Mouse (Mus musculus): ENCODE results near the gene Rsph1. TPM values are rescaled to one million over a fixed set of nuclear protein-coding genes. Genes with fewer than 3 reads are reported as not detected.

Gene Rsph1
- polyA plus RNA-seq, 1 experiment from 2014 or later = 1.7 TPM

DNA sequence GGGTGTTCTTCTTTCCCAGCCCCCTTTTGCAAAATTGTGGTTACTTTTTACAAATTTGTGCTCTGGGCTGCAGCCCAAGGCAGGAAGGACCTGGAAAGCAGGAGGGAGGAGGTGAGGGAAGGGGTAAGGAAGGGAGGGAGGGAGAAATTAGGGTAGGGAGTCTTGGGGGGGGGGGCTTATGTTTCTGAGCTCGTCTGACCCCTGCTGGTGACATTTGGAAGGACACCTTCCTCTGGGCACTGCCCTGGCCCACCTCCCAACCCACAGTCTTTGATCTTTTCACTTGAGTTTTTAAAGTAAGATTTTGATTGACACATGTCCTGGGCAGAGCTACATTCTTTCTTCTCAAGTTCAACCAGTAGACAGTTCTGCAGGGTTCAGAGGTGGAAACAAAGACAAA, 34.4 kb downstream of the Rsph1 start:
- Histone ChIP-seq H3K4me2 (no peak overlapping the region), H3K27ac (ENCODE audit: low read depth, low read length) (no peak overlapping the region), H3K36me3 (ENCODE audit: control insufficient read depth, insufficient read depth, low read length) (no peaks in the 10 kb centered on the region), H3K9ac (ENCODE audit: low read depth, low read length) (no peak overlapping the region), H3K9me3 (replicated peaks; ENCODE audit: control insufficient read depth, low read length) (no peaks in the 10 kb centered on the region), H3K27me3 (ENCODE audit: control insufficient read depth, insufficient read depth, low read length) (no peaks in the 10 kb centered on the region), H3K4me1 (ENCODE audit: control insufficient read depth, insufficient read depth, low read length) (no peaks in the 10 kb centered on the region; the same call in 1 of the 2 replicates), H3K4me3 (ENCODE audit: low read depth, low read length) (no peak overlapping the region)
- no peak for ATAC-seq (replicated peaks; ENCODE audit: insufficient number of reproducible peaks, low FRiP score, low TSS enrichment)
- 0% methylated on average over 1 of the region's 1 CpGs for WGBS (ENCODE audit: insufficient replicate concordance)

DNA sequence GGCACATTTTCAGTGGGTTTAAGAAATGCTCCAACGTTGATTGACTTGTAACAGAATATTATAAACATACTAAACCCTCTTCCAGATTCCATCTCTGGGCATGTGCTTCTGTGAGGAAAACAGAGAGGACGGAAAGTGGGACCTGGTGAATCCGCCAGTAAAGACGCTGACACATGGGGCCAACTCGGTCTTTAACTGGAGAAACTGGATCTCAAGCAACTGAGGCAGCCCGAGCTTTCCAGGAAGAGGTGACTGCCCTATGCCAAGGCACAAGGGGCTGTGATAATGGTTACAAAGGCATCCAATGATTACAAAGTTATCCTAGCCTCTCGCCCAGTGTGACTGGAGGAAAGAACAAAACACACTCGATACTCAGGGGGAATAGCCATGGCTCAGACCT, 36.0 kb downstream of the Rsph1 start:
- no peak overlapping the region for H3K27ac ChIP-seq (ENCODE audit: low read depth, low read length)
- no peaks in the 10 kb centered on the region for H3K36me3 ChIP-seq (ENCODE audit: control insufficient read depth, insufficient read depth, low read length)
- H3K4me2 ChIP-seq = no peak overlapping the region
- ATAC-seq (replicated peaks; ENCODE audit: insufficient number of reproducible peaks, low FRiP score, low TSS enrichment) = no peak
- no peaks in the 10 kb centered on the region for H3K27me3 ChIP-seq (ENCODE audit: control insufficient read depth, insufficient read depth, low read length)
- 79% methylated on average over 8 of the region's 8 CpGs for WGBS (ENCODE audit: insufficient replicate concordance)
- no peaks in the 10 kb centered on the region; the same call in 1 of the 2 replicates for H3K4me1 ChIP-seq (ENCODE audit: control insufficient read depth, insufficient read depth, low read length)
- H3K9ac ChIP-seq (ENCODE audit: low read depth, low read length) = no peak overlapping the region
- H3K4me3 ChIP-seq (ENCODE audit: low read depth, low read length) = no peak overlapping the region
- H3K9me3 ChIP-seq (replicated peaks; ENCODE audit: control insufficient read depth, low read length) = no peaks in the 10 kb centered on the region

DNA sequence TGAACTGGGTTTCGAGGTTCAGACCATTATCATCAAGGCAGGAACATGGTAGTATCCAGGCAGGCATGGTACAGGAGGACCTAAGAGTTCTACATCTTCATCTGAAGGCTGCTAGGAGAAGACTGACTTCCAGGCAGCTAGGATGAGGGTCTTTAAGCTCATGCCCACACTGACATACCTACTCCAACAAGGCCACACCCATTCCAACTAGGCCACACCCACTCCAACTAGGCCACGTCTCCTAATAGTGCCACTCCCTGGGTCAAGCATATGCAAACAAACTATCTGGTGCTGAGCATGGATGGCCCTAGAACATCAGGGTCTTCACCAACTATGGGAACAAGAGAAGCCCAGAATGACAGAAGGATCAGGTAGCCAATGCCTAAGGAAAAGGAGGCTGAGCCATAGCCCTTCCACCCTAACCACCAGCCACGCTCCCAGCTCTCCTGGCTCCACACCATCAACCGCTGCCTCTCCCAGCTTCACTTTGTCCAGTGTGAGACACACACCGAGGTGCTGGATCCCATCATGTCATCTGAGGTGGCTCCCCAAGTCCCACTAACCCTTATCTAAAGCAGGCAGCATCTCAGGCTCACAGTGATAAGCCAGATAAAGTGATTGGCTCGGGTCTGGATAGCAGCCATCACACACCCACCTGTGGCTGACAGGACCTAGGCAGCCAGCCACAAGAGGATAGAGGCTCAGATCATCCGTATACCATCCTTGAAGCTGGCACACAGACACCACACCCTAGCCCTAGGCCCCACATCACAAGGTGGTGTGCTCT, 38.8 kb downstream of the Rsph1 start:
- Histone ChIP-seq H3K4me3 (ENCODE audit: low read depth, low read length) (no peak overlapping the region), H3K27me3 (ENCODE audit: control insufficient read depth, insufficient read depth, low read length) (no peaks in the 10 kb centered on the region), H3K4me2 (no peak overlapping the region), H3K36me3 (ENCODE audit: control insufficient read depth, insufficient read depth, low read length) (no peaks in the 10 kb centered on the region), H3K9ac (ENCODE audit: low read depth, low read length) (no peak overlapping the region), H3K27ac (ENCODE audit: low read depth, low read length) (no peak overlapping the region), H3K9me3 (replicated peaks; ENCODE audit: control insufficient read depth, low read length) (no peaks in the 10 kb centered on the region), H3K4me1 (ENCODE audit: control insufficient read depth, insufficient read depth, low read length) (no peaks in the 10 kb centered on the region)
- WGBS (ENCODE audit: insufficient replicate concordance) = 70% methylated on average over 7 of the region's 7 CpGs
- no peak for ATAC-seq (replicated peaks; ENCODE audit: insufficient number of reproducible peaks, low FRiP score, low TSS enrichment)

DNA sequence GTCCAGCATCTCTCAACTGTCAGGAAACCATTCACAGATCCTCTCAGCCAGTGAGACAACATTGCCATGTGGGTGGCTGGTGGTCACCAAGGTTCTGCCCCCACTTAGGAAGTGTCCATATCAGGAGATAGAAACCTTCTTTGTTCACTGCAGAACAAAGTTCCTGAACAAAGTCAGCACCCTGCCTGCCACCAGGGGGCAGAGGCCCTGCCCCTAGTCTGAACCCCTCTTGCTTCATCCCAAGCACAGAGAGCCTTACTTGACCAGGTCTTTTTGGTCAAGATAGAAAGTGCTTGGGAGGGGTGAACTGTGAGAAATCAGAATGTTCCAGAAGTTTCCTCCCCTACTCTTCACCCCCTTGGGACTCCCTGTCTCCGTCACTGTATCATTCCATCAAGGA, 41.3 kb downstream of the Rsph1 start:
- no peaks in the 10 kb centered on the region for H3K9me3 ChIP-seq (replicated peaks; ENCODE audit: control insufficient read depth, low read length)
- 92% methylated on average over 1 of the region's 1 CpGs for WGBS (ENCODE audit: insufficient replicate concordance)
- no peak overlapping the region for H3K4me2 ChIP-seq
- no peak overlapping the region for H3K4me3 ChIP-seq (ENCODE audit: low read depth, low read length)
- H3K27me3 ChIP-seq (ENCODE audit: control insufficient read depth, insufficient read depth, low read length) = no peaks in the 10 kb centered on the region
- H3K36me3 ChIP-seq (ENCODE audit: control insufficient read depth, insufficient read depth, low read length) = no peaks in the 10 kb centered on the region
- H3K27ac ChIP-seq (ENCODE audit: low read depth, low read length) = no peak overlapping the region
- ATAC-seq (replicated peaks; ENCODE audit: insufficient number of reproducible peaks, low FRiP score, low TSS enrichment) = no peak
- H3K9ac ChIP-seq (ENCODE audit: low read depth, low read length) = no peak overlapping the region
- H3K4me1 ChIP-seq (ENCODE audit: control insufficient read depth, insufficient read depth, low read length) = no peaks in the 10 kb centered on the region

DNA sequence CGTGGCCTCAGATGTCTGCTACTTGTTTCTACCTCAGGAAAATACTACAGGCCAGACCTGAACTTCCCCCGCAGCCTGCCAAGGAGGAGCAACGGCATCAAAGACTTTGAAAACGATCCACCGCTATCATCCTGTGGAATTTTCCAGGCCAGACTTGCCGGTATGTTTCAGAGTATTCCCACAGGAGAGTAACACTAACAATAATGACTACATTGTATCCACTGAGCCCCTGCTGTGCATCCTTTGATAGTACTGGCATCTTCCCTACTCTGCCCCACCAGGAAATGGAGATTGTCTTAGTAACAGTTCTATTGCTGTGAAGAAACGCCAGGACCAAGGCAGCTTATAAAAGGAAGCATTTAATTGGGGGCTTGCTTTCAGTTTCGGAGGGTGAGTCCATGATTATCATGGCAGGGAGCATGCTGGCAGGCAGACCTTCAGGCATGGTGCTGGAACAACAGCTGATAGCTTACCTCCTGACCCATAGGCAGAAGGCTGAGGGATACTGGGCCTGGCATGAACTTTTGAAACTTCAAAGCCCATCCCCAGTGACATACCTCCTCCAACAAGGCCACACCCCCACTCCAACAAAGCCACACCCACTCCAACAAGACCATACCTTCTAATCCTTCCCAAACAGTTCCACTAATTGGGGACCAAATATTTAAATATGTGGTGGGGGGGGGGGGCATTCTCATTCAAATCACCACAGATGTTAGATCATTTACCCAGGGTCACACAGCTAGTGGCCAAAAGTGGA, 44.8 kb downstream of the Rsph1 start:
- WGBS (ENCODE audit: insufficient replicate concordance) = 33% methylated on average over 8 of the region's 8 CpGs

DNA sequence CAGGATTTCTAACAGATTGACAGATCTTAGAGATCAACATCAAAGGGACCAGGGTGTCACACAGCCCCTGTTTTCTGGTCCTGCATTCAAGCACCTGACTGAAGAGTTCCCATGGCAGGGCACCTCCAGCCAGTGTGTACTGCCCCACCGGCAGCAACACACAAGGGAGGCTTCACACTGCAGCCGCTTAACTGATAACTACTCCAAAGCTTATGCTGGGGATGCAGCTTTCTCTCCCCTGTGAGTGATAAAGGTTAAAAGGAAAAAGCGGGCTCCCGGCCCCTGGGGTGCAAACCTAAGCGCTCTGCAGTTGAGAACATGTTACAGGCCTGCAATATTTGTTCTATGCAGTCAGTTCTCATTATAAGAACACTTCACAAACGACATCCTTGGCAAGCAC, 45.4 kb downstream of the Rsph1 start:
- Histone ChIP-seq H3K4me1 (ENCODE audit: control insufficient read depth, insufficient read depth, low read length) (no peaks in the 10 kb centered on the region), H3K9me3 (replicated peaks; ENCODE audit: control insufficient read depth, low read length) (no peaks in the 10 kb centered on the region), H3K27ac (ENCODE audit: low read depth, low read length) (no peak overlapping the region), H3K27me3 (ENCODE audit: control insufficient read depth, insufficient read depth, low read length) (no peaks in the 10 kb centered on the region), H3K9ac (ENCODE audit: low read depth, low read length) (no peak overlapping the region), H3K4me3 (ENCODE audit: low read depth, low read length) (no peak overlapping the region), H3K4me2 (no peak overlapping the region), H3K36me3 (ENCODE audit: control insufficient read depth, insufficient read depth, low read length) (no peaks in the 10 kb centered on the region)
- no peak for ATAC-seq (replicated peaks; ENCODE audit: insufficient number of reproducible peaks, low FRiP score, low TSS enrichment)
- WGBS (ENCODE audit: insufficient replicate concordance) = 28% methylated on average over 6 of the region's 6 CpGs

More for the DNA sequence above, 44.8 kb downstream of the Rsph1 start:
- Histone ChIP-seq H3K4me1 (ENCODE audit: control insufficient read depth, insufficient read depth, low read length) (no peaks in the 10 kb centered on the region), H3K9ac (ENCODE audit: low read depth, low read length) (no peak overlapping the region), H3K4me2 (no peak overlapping the region), H3K4me3 (ENCODE audit: low read depth, low read length) (no peak overlapping the region), H3K9me3 (replicated peaks; ENCODE audit: control insufficient read depth, low read length) (no peaks in the 10 kb centered on the region), H3K27me3 (ENCODE audit: control insufficient read depth, insufficient read depth, low read length) (no peaks in the 10 kb centered on the region), H3K36me3 (ENCODE audit: control insufficient read depth, insufficient read depth, low read length) (no peaks in the 10 kb centered on the region), H3K27ac (ENCODE audit: low read depth, low read length) (no peak overlapping the region)
- ATAC-seq (replicated peaks; ENCODE audit: insufficient number of reproducible peaks, low FRiP score, low TSS enrichment) = no peak

DNA sequence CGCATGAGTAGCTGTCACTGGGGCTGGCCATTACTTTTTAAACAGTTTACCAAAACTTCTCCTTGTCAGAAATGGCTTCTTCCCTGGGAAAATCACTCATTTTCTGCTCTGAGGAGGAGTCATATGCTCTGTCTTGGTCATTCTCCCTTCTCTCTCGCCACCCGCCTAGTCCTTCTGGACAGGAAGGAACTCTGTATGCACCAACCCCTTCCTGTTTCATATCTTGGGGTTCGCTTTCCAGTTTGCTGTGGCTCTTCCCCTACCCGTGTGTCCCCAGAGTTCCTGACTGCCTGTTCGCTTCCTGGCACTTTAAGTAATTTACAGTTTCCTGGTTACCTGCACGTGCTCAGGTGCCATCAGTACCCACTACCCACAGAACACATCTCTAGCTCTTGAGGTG, 50.3 kb downstream of the Rsph1 start:
- Histone ChIP-seq H3K9me3 (replicated peaks; ENCODE audit: control insufficient read depth, low read length) (no peaks in the 10 kb centered on the region), H3K36me3 (ENCODE audit: control insufficient read depth, insufficient read depth, low read length) (no peaks in the 10 kb centered on the region), H3K9ac (ENCODE audit: low read depth, low read length) (no peak overlapping the region), H3K4me3 (ENCODE audit: low read depth, low read length) (no peak overlapping the region), H3K4me1 (ENCODE audit: control insufficient read depth, insufficient read depth, low read length) (no peaks in the 10 kb centered on the region), H3K27me3 (ENCODE audit: control insufficient read depth, insufficient read depth, low read length) (no peaks in the 10 kb centered on the region), H3K4me2 (no peak overlapping the region), H3K27ac (ENCODE audit: low read depth, low read length) (no peak overlapping the region)
- 75% methylated on average over 7 of the region's 7 CpGs for WGBS (ENCODE audit: insufficient replicate concordance)
- ATAC-seq (replicated peaks; ENCODE audit: insufficient number of reproducible peaks, low FRiP score, low TSS enrichment) = no peak

DNA sequence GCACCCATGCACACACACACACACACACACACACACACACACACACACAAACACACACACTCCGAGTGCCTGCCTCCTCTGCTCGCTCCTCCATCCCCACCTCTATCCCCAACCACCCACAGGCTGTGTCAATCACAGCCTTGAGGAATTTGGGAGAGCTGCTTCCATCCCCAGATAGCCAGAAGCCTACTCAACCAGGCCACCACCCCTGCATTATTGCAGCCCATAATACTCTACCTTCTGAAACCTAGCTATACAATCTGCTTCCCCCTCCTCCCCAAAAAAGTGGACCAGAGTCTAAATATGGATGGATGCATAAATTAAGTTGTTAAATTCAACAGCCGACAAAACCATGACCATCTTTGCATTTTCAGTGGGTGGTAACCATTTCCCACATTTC, 50.8 kb downstream of the Rsph1 start:
- Histone ChIP-seq H3K36me3 (ENCODE audit: control insufficient read depth, insufficient read depth, low read length) (no peaks in the 10 kb centered on the region), H3K4me2 (no peak overlapping the region), H3K4me3 (ENCODE audit: low read depth, low read length) (no peak overlapping the region), H3K4me1 (ENCODE audit: control insufficient read depth, insufficient read depth, low read length) (no peaks in the 10 kb centered on the region), H3K9ac (ENCODE audit: low read depth, low read length) (no peak overlapping the region), H3K9me3 (replicated peaks; ENCODE audit: control insufficient read depth, low read length) (no peaks in the 10 kb centered on the region), H3K27me3 (ENCODE audit: control insufficient read depth, insufficient read depth, low read length) (no peaks in the 10 kb centered on the region), H3K27ac (ENCODE audit: low read depth, low read length) (no peak overlapping the region)
- WGBS (ENCODE audit: insufficient replicate concordance) = 68% methylated on average over 3 of the region's 3 CpGs
- ATAC-seq (replicated peaks; ENCODE audit: insufficient number of reproducible peaks, low FRiP score, low TSS enrichment) = no peak

Measured in heart, embryonic 11.5 days (tissue).